Comparison of ENCODE assay signal across 8 mouse cellular contexts in genomic region chr9:48354793-48355192, GRCm38 (mm10). TPM values are rescaled to one million over a fixed set of nuclear protein-coding genes. Genes with fewer than 3 reads are reported as not detected.
DNase-seq lines count a peak whose midpoint lies in the region; ATAC-seq lines count a peak whose summit lies in the region.

No protein-coding gene starts in this region.

- H3K27me3 ChIP-seq in forebrain, embryonic 14.5 days (replicated peaks; ENCODE audit: control insufficient read depth, insufficient read depth, low read length) = no peaks in the 10 kb centered on the region
- H3K27me3 ChIP-seq in forebrain, embryonic 16.5 days (replicated peaks; ENCODE audit: control insufficient read depth, insufficient read depth, low read length) = no peaks in the 10 kb centered on the region
- H3K27me3 ChIP-seq in heart, embryonic 15.5 days = no peaks in the 10 kb centered on the region
- H3K27me3 ChIP-seq in splenic B cell, adult 2 months (ENCODE audit: control insufficient read depth, insufficient read depth, low read length, poor library complexity, severe bottlenecking) = no peaks in the 10 kb centered on the region

- H3K27ac ChIP-seq in forebrain, embryonic 14.5 days (ENCODE audit: low read depth, low read length) = no peak overlapping the region
- H3K27ac ChIP-seq in forebrain, embryonic 16.5 days (ENCODE audit: low read length) = no peak overlapping the region
- H3K27ac ChIP-seq in heart, embryonic 15.5 days = peak overlapping the region; percentile 72

- H3K4me2 ChIP-seq in forebrain, embryonic 14.5 days (ENCODE audit: low read length) = no peak overlapping the region
- no peak overlapping the region for H3K4me2 ChIP-seq in forebrain, embryonic 16.5 days (ENCODE audit: low read length)
- no peak overlapping the region for H3K4me2 ChIP-seq in heart, embryonic 15.5 days

- no peaks in the 10 kb centered on the region for H3K9me3 ChIP-seq in forebrain, embryonic 14.5 days (replicated peaks; ENCODE audit: control insufficient read depth, low read length)
- H3K9me3 ChIP-seq in forebrain, embryonic 16.5 days (ENCODE audit: control insufficient read depth, low read length) = no peaks in the 10 kb centered on the region
- no peaks in the 10 kb centered on the region for H3K9me3 ChIP-seq in heart, embryonic 15.5 days (replicated peaks)

- DNase-seq in forebrain, embryonic 14.5 days (ENCODE audit: low spot score) = peak; percentile 81
- peak; percentile 62 for DNase-seq in adrenal gland, adult 8-10 months
- DNase-seq in embryo, embryonic 11.5 days (ENCODE audit: low read depth, low spot score) = peak; percentile 52
- peak; percentile 10 to 85 for DNase-seq in left cerebral cortex, adult 9 months (ENCODE audit: low spot score in 2 of 2)
- peak; percentile 74 for DNase-seq in mesoderm, embryonic 11.5 days (ENCODE audit: low read depth, low spot score)
- DNase-seq in splenic B cell, adult 2 months (ENCODE audit: low read depth, low spot score) = peak; percentile 67

- no peaks in the 10 kb centered on the region for H3K36me3 ChIP-seq in forebrain, embryonic 14.5 days (ENCODE audit: control insufficient read depth, insufficient read depth, low read length)
- H3K36me3 ChIP-seq in forebrain, embryonic 16.5 days (ENCODE audit: control insufficient read depth, insufficient read depth) = no peaks in the 10 kb centered on the region
- H3K36me3 ChIP-seq in heart, embryonic 15.5 days = no peaks in the 10 kb centered on the region
- no peaks in the 10 kb centered on the region for H3K36me3 ChIP-seq in splenic B cell, adult 2 months (ENCODE audit: control insufficient read depth, insufficient read depth, low read length, poor library complexity, severe bottlenecking)

- no peaks in the 10 kb centered on the region for H3K4me1 ChIP-seq in forebrain, embryonic 14.5 days (ENCODE audit: control insufficient read depth, insufficient read depth, low read length)
- H3K4me1 ChIP-seq in forebrain, embryonic 16.5 days (replicated peaks; ENCODE audit: control insufficient read depth, insufficient read depth, low read length) = no peaks in the 10 kb centered on the region
- H3K4me1 ChIP-seq in heart, embryonic 15.5 days (replicated peaks) = no peaks in the 10 kb centered on the region

- ATAC-seq in forebrain, embryonic 14.5 days = no peak
- no peak for ATAC-seq in forebrain, embryonic 16.5 days
- ATAC-seq in heart, embryonic 15.5 days (replicated peaks; ENCODE audit: insufficient number of reproducible peaks, insufficient read depth, low FRiP score, low read depth) = no peak

- no peak overlapping the region for H3K4me3 ChIP-seq in forebrain, embryonic 14.5 days (ENCODE audit: low read depth, low read length)
- no peak overlapping the region for H3K4me3 ChIP-seq in forebrain, embryonic 16.5 days (replicated peaks; ENCODE audit: low read length)
- H3K4me3 ChIP-seq in heart, embryonic 15.5 days = no peak overlapping the region

- no peak overlapping the region for H3K9ac ChIP-seq in forebrain, embryonic 14.5 days (ENCODE audit: low read length)
- H3K9ac ChIP-seq in forebrain, embryonic 16.5 days (replicated peaks; ENCODE audit: low read depth, low read length) = no peak overlapping the region
- H3K9ac ChIP-seq in heart, embryonic 15.5 days = no peak overlapping the region

- 42% methylated on average over 3 of the region's 3 CpGs for WGBS in forebrain, embryonic 14.5 days
- 30% methylated on average over 3 of the region's 3 CpGs for WGBS in forebrain, embryonic 16.5 days
- WGBS in heart, embryonic 15.5 days = 40% methylated on average over 3 of the region's 3 CpGs

RNA-seq across cellular contexts. Expression of gene Nxpe2, which starts 1.5 kb away (rescaled TPM):
- 0.26 and 0.53 TPM in 2 replicates for polyA plus RNA-seq in forebrain, embryonic 14.5 days (2014; fragmentation: Nextera tagmentation; extraction: Ambion mirVana)
- 0.16 and 0.28 TPM in 2 replicates for polyA plus RNA-seq in forebrain, embryonic 16.5 days (2015; fragmentation: Nextera tagmentation; extraction: Ambion mirVana)
- total RNA-seq in adrenal gland, adult 8-10 months (2022) = 1 to 10 TPM in 2 of 4 experiments, under 1 TPM in 2; 0.55 to 2.4 (median 1.1) TPM
- polyA plus RNA-seq in heart, embryonic 15.5 days (2015; fragmentation: Nextera tagmentation; extraction: Ambion mirVana) = 1.7 and 2.5 TPM in 2 replicates
